ENCODE assay signal across 9 mouse cellular contexts in the genomic region with DNA sequence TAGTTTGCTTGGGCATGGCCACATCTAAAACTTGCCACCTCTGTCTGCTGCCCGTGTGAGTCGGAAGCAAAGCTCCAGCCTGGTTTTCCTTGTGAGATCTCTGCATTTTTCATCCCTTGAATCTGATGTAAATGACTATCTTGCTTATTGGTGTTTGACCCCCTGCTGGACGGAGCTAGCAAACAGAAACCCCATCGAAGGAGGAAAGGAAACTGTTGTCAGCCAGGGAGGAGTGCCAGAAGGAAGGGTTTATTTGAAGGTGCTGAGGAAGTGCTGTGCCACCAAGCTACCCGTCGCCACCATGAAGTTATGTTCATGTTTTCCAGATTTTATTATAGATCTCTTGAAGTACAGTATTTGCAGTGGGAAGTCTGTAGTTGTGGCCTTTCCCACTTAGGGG. TPM values are rescaled to one million over a fixed set of nuclear protein-coding genes. Genes with fewer than 3 reads are reported as not detected.
DNase-seq lines count a peak whose midpoint lies in the region; ATAC-seq and TF ChIP-seq lines count a peak whose summit lies in the region.
"Had no signal": no experiment of that assay in that cellular context is flagged by ENCODE, and none has a peak within 500 bp of the region (broad histone marks: within the 10 kb centered on the region; RNA-seq: fewer than 3 reads in every experiment).

No protein-coding gene starts in this region.

- no peak for TF ChIP-seq POLR2A in limb, embryonic 14.5 days (IDR thresholded peaks at IDR 0.05; ENCODE audit: borderline replicate concordance, extremely low read depth, insufficient read depth, insufficient read length)

- no peak for ATAC-seq in lung, embryonic 16.5 days (ENCODE audit: low read depth)
- ATAC-seq in limb, embryonic 14.5 days (ENCODE audit: low FRiP score, low read depth) = no peak
- no peak for ATAC-seq in stomach, embryonic 15.5 days (ENCODE audit: insufficient read depth, low FRiP score, low read depth)

- H3K4me3 ChIP-seq in lung, embryonic 16.5 days (ENCODE audit: low read length) = no peak overlapping the region
- H3K4me3 ChIP-seq in forebrain, embryonic 10.5 days = peak overlapping the region; percentile 98
- peak overlapping the region; percentile 86; the same call in 1 of the 2 replicates for H3K4me3 ChIP-seq in limb, embryonic 14.5 days (replicated peaks; ENCODE audit: low read length)
- 0 out of 2 replicates have a peak overlapping the region, but pooled peaks have one; percentile 2 for H3K4me3 ChIP-seq in stomach, embryonic 15.5 days (replicated peaks)

- DNase-seq in lung, postnatal 10 days = no peak
- DNase-seq in forebrain, embryonic 10.5 days (ENCODE audit: extremely low spot score, low spot score) = no peak
- no peak for DNase-seq in limb, embryonic 14.5 days (ENCODE audit: low spot score)
- DNase-seq in Muller cell, postnatal 12 days (ENCODE audit: inconsistent ontology term) = no peak
- DNase-seq in left cerebral cortex, postnatal 10 days (ENCODE audit: extremely low spot score in 1 of 2, low spot score in 2 of 2) = no peak
- no peak for DNase-seq in kidney, postnatal 4 days
- DNase-seq: kidney, adult 11 months had no signal

- 0 out of 2 replicates have a peak overlapping the region, but pooled peaks have one; percentile 1 for H3K9ac ChIP-seq in lung, embryonic 16.5 days (ENCODE audit: low read length)
- H3K9ac ChIP-seq in limb, embryonic 14.5 days (ENCODE audit: low read depth, low read length, severe bottlenecking) = peak overlapping the region; percentile 84; the same call in 1 of the 2 replicates
- H3K9ac ChIP-seq in stomach, embryonic 15.5 days = no peak overlapping the region

- H3K27ac ChIP-seq in lung, embryonic 16.5 days (ENCODE audit: low read length) = no peak overlapping the region
- H3K27ac ChIP-seq in forebrain, embryonic 10.5 days = no peak overlapping the region
- no peak overlapping the region for H3K27ac ChIP-seq in limb, embryonic 14.5 days (replicated peaks; ENCODE audit: low read depth, low read length)
- H3K27ac ChIP-seq in stomach, embryonic 15.5 days = no peak overlapping the region

- WGBS in lung, embryonic 16.5 days = 52% methylated on average over 6 of the region's 6 CpGs
- 80% methylated on average over 6 of the region's 6 CpGs for WGBS in forebrain, embryonic 10.5 days
- WGBS in limb, embryonic 14.5 days = 76% methylated on average over 6 of the region's 6 CpGs
- 58% methylated on average over 6 of the region's 6 CpGs for WGBS in stomach, embryonic 15.5 days

- no peaks in the 10 kb centered on the region for H3K27me3 ChIP-seq in lung, embryonic 16.5 days (ENCODE audit: control insufficient read depth, insufficient read depth, low read depth, low read length)
- no peaks in the 10 kb centered on the region for H3K27me3 ChIP-seq in forebrain, embryonic 10.5 days (ENCODE audit: poor library complexity, severe bottlenecking)
- no peaks in the 10 kb centered on the region for H3K27me3 ChIP-seq in limb, embryonic 14.5 days (ENCODE audit: control insufficient read depth, insufficient read depth, low read length)
- H3K27me3 ChIP-seq in stomach, embryonic 15.5 days (replicated peaks) = no peaks in the 10 kb centered on the region

- peaks cover 17% of the 10 kb centered on the region for H3K4me1 ChIP-seq in lung, embryonic 16.5 days (replicated peaks; ENCODE audit: control insufficient read depth, insufficient read depth, low read length)
- peaks cover 37% of the 10 kb centered on the region for H3K4me1 ChIP-seq in forebrain, embryonic 10.5 days
- peaks cover 16% of the 10 kb centered on the region; the same call in 1 of the 2 replicates for H3K4me1 ChIP-seq in limb, embryonic 14.5 days (ENCODE audit: control insufficient read depth, insufficient read depth, low read length)
- H3K4me1 ChIP-seq in stomach, embryonic 15.5 days = peaks cover 21% of the 10 kb centered on the region

- intact Hi-C loops in left cerebral cortex, postnatal 10 days (cut with DNase I) = no loop called here

- peak overlapping the region; percentile 86; the same call in 1 of the 2 replicates for H3K4me2 ChIP-seq in lung, embryonic 16.5 days (ENCODE audit: low read depth, low read length)
- H3K4me2 ChIP-seq in limb, embryonic 14.5 days (replicated peaks; ENCODE audit: low read depth, low read length, severe bottlenecking) = 0 out of 2 replicates have a peak overlapping the region, but pooled peaks have one; percentile 63
- H3K4me2 ChIP-seq in stomach, embryonic 15.5 days = peak overlapping the region; percentile 65

- no peaks in the 10 kb centered on the region for H3K9me3 ChIP-seq in lung, embryonic 16.5 days (ENCODE audit: control insufficient read depth, low read length)
- H3K9me3 ChIP-seq in forebrain, embryonic 10.5 days = no peaks in the 10 kb centered on the region
- no peaks in the 10 kb centered on the region for H3K9me3 ChIP-seq in limb, embryonic 14.5 days (ENCODE audit: control insufficient read depth, low read length)
- no peaks in the 10 kb centered on the region for H3K9me3 ChIP-seq in stomach, embryonic 15.5 days

- peaks cover 38% of the 10 kb centered on the region for H3K36me3 ChIP-seq in lung, embryonic 16.5 days (ENCODE audit: control insufficient read depth, insufficient read depth, low read length)
- peaks cover 57% of the 10 kb centered on the region for H3K36me3 ChIP-seq in forebrain, embryonic 10.5 days (replicated peaks)
- peaks cover 47% of the 10 kb centered on the region for H3K36me3 ChIP-seq in limb, embryonic 14.5 days (ENCODE audit: control insufficient read depth, insufficient read depth, low read length)
- H3K36me3 ChIP-seq in stomach, embryonic 15.5 days = peaks cover 34% of the 10 kb centered on the region

RNA-seq across cellular contexts. Expression of a gene that starts 2.0 kb away (rescaled TPM):
- polyA plus RNA-seq in lung, embryonic 16.5 days (2015; fragmentation: Nextera tagmentation; extraction: Ambion mirVana) = 35.0 and 38.4 TPM in 2 replicates
- 23.6 and 24.2 TPM in 2 replicates for polyA plus RNA-seq in forebrain, embryonic 10.5 days (2016; fragmentation: Nextera tagmentation; extraction: Ambion mirVana)
- 45.3 and 45.9 TPM in 2 replicates for polyA plus RNA-seq in limb, embryonic 14.5 days (2012; rRNA removed)
- polyA plus RNA-seq in limb, embryonic 14.5 days (2014; fragmentation: Nextera tagmentation; extraction: Ambion mirVana) = 39.6 and 40.7 TPM in 2 replicates
- 30.6 and 31.1 TPM in 2 replicates for polyA plus RNA-seq in stomach, embryonic 15.5 days (2015; fragmentation: Nextera tagmentation; extraction: Ambion mirVana)
- total RNA-seq in left cerebral cortex, postnatal 10 days (2021) = 10 to 100 TPM; 27.6 to 31.2 TPM

RNA-seq across cellular contexts. Expression of a gene that starts 12.9 kb away (rescaled TPM):
- polyA plus RNA-seq in lung, embryonic 16.5 days (2015; fragmentation: Nextera tagmentation; extraction: Ambion mirVana) = 72.8 and 77.1 TPM in 2 replicates
- 84.9 and 89.6 TPM in 2 replicates for polyA plus RNA-seq in forebrain, embryonic 10.5 days (2016; fragmentation: Nextera tagmentation; extraction: Ambion mirVana)
- 66.6 and 67.1 TPM in 2 replicates for polyA plus RNA-seq in limb, embryonic 14.5 days (2012; rRNA removed)
- 70.6 and 75.5 TPM in 2 replicates for polyA plus RNA-seq in limb, embryonic 14.5 days (2014; fragmentation: Nextera tagmentation; extraction: Ambion mirVana)
- 73.9 and 74.5 TPM in 2 replicates for polyA plus RNA-seq in stomach, embryonic 15.5 days (2015; fragmentation: Nextera tagmentation; extraction: Ambion mirVana)
- 10 to 100 TPM; 44.5 to 44.7 TPM for total RNA-seq in left cerebral cortex, postnatal 10 days (2021)

RNA-seq across cellular contexts. Expression of a gene that starts 25.1 kb away (rescaled TPM):
- 27.9 and 30.3 TPM in 2 replicates for polyA plus RNA-seq in lung, embryonic 16.5 days (2015; fragmentation: Nextera tagmentation; extraction: Ambion mirVana)
- polyA plus RNA-seq in forebrain, embryonic 10.5 days (2016; fragmentation: Nextera tagmentation; extraction: Ambion mirVana) = 5.1 and 7.3 TPM in 2 replicates
- 16.4 and 22.7 TPM in 2 replicates for polyA plus RNA-seq in limb, embryonic 14.5 days (2012; rRNA removed)
- 17.8 and 20.5 TPM in 2 replicates for polyA plus RNA-seq in limb, embryonic 14.5 days (2014; fragmentation: Nextera tagmentation; extraction: Ambion mirVana)
- 6.7 and 9.0 TPM in 2 replicates for polyA plus RNA-seq in stomach, embryonic 15.5 days (2015; fragmentation: Nextera tagmentation; extraction: Ambion mirVana)
- total RNA-seq in left cerebral cortex, postnatal 10 days (2021) = 1 to 10 TPM; 4.2 to 6.2 TPM

RNA-seq across cellular contexts. Expression of a gene that starts 27.2 kb away (rescaled TPM):
- polyA plus RNA-seq in lung, embryonic 16.5 days (2015; fragmentation: Nextera tagmentation; extraction: Ambion mirVana) = 57.6 and 58.9 TPM in 2 replicates
- 61.9 and 62.0 TPM in 2 replicates for polyA plus RNA-seq in forebrain, embryonic 10.5 days (2016; fragmentation: Nextera tagmentation; extraction: Ambion mirVana)
- polyA plus RNA-seq in limb, embryonic 14.5 days (2012; rRNA removed) = 46.7 and 65.1 TPM in 2 replicates
- polyA plus RNA-seq in limb, embryonic 14.5 days (2014; fragmentation: Nextera tagmentation; extraction: Ambion mirVana) = 46.5 and 52.8 TPM in 2 replicates
- 53.8 TPM in 2 replicates for polyA plus RNA-seq in stomach, embryonic 15.5 days (2015; fragmentation: Nextera tagmentation; extraction: Ambion mirVana)
- total RNA-seq in left cerebral cortex, postnatal 10 days (2021) = 10 to 100 TPM; 50.7 to 53.3 TPM

RNA-seq across cellular contexts. Expression of a gene that starts 27.3 kb away (rescaled TPM):
- 16.3 and 16.5 TPM in 2 replicates for polyA plus RNA-seq in lung, embryonic 16.5 days (2015; fragmentation: Nextera tagmentation; extraction: Ambion mirVana)
- polyA plus RNA-seq in forebrain, embryonic 10.5 days (2016; fragmentation: Nextera tagmentation; extraction: Ambion mirVana) = 18.0 and 18.1 TPM in 2 replicates
- polyA plus RNA-seq in limb, embryonic 14.5 days (2012; rRNA removed) = 21.5 and 22.7 TPM in 2 replicates
- polyA plus RNA-seq in limb, embryonic 14.5 days (2014; fragmentation: Nextera tagmentation; extraction: Ambion mirVana) = 19.0 and 19.4 TPM in 2 replicates
- polyA plus RNA-seq in stomach, embryonic 15.5 days (2015; fragmentation: Nextera tagmentation; extraction: Ambion mirVana) = 17.4 and 19.0 TPM in 2 replicates
- 10 to 100 TPM; 57.6 to 65.9 TPM for total RNA-seq in left cerebral cortex, postnatal 10 days (2021)
